Mouse (Mus musculus) myocyte (in vitro differentiated cells): ENCODE data around the gene Nr2e1. TPM values are rescaled to one million over a fixed set of nuclear protein-coding genes. Genes with fewer than 3 reads are reported as not detected.

Experiments used
- H3K27me3 ChIP-seq: one replicate; pipeline ENCODE4 v1.6.1; 2011; ENCODE audit not compliant: control insufficient read depth, insufficient read depth, insufficient read length
- H3K36me3 ChIP-seq: one replicate; pipeline ENCODE4 v1.6.1; 2011; ENCODE audit not compliant: control insufficient read depth, insufficient read depth
- H3K4me2 ChIP-seq: one replicate; pipeline ENCODE4 v1.6.1; 2011; ENCODE audit warnings: low read depth, control low read depth
- H3K4me3 ChIP-seq: one replicate; pipeline ENCODE4 v1.5.1; 2011; ENCODE audit warnings: mild to moderate bottlenecking, control low read depth, moderate library complexity
- H3K79me2 ChIP-seq: one replicate; pipeline ENCODE4 v1.6.1; 2011; ENCODE audit not compliant: control insufficient read depth, insufficient read depth
- H3ac ChIP-seq: one replicate; pipeline ENCODE4 v1.6.1; 2011; ENCODE audit not compliant: control insufficient read depth, insufficient read length
- CEBPB ChIP-seq: IDR thresholded peaks from 2 replicates; pipeline ENCODE4 v1.6.1; 2011; ENCODE audit warnings: mild to moderate bottlenecking, moderate library complexity; ENCODE audit not compliant: poor library complexity, insufficient read depth, severe bottlenecking
- E2F4 ChIP-seq: IDR thresholded peaks from one replicate; pipeline ENCODE4 v1.6.1; 2011; ENCODE audit warnings: mild to moderate bottlenecking, control low read depth, moderate library complexity; ENCODE audit not compliant: insufficient read depth
- MAX ChIP-seq: IDR thresholded peaks from one replicate; pipeline ENCODE4 v1.6.1; 2011; ENCODE audit warnings: low read depth, mild to moderate bottlenecking, control low read depth
- MYOD1 ChIP-seq, 3 experiments: IDR thresholded peaks; one replicate each; pipeline ENCODE4 v1.6.1; 2011; ENCODE audit warnings: control low read depth in 2 of 3, low read depth in 2 of 3, mild to moderate bottlenecking in 2 of 3, moderate library complexity in 1 of 3; ENCODE audit not compliant: insufficient read length in 2 of 3, control insufficient read depth in 1 of 3
- MYOG ChIP-seq, 3 experiments: IDR thresholded peaks; one replicate each; pipeline ENCODE4 v1.6.1; 2011; ENCODE audit warnings: control low read depth in 2 of 3, low read depth in 2 of 3, mild to moderate bottlenecking in 2 of 3; ENCODE audit not compliant: insufficient read length in 2 of 3, control insufficient read depth in 1 of 3, insufficient read depth in 1 of 3
- POLR2A ChIP-seq: IDR thresholded peaks from one replicate; pipeline ENCODE4 v1.6.1; 2011; ENCODE audit warnings: low read depth, mild to moderate bottlenecking, control low read depth, moderate library complexity; ENCODE audit not compliant: insufficient read length
- POLR2AphosphoS2 ChIP-seq: IDR thresholded peaks from one replicate; pipeline ENCODE4 v1.6.1; 2011; ENCODE audit warnings: low read depth, control low read depth; ENCODE audit not compliant: insufficient read length
- REST ChIP-seq: IDR thresholded peaks from one replicate; pipeline ENCODE4 v1.6.1; 2011; ENCODE audit warnings: mild to moderate bottlenecking, control low read depth, moderate library complexity; ENCODE audit not compliant: insufficient read depth, insufficient read length
- SRF ChIP-seq: IDR thresholded peaks from one replicate; pipeline ENCODE4 v1.6.1; 2011; ENCODE audit warnings: low read depth; ENCODE audit not compliant: control insufficient read depth, insufficient read length
- TCF12 ChIP-seq: IDR thresholded peaks from one replicate; pipeline ENCODE4 v1.6.1; 2011; ENCODE audit warnings: mild to moderate bottlenecking, control low read depth; ENCODE audit not compliant: poor library complexity, insufficient read depth, severe bottlenecking
- TCF3 ChIP-seq: IDR thresholded peaks from one replicate; pipeline ENCODE4 v1.6.1; 2011; ENCODE audit warnings: low read depth, control low read depth; ENCODE audit not compliant: insufficient read length
- USF1 ChIP-seq: IDR thresholded peaks from one replicate; pipeline ENCODE4 v1.6.1; 2011; ENCODE audit warnings: low read depth, mild to moderate bottlenecking, control low read depth, moderate library complexity
- polyA plus RNA-seq: library from polyadenylated mRNA; unstranded; fragments of >200 nt; fragmentation: generic; extraction: Trizol; gene quantifications from one replicate; pipeline ENCODE4 v1.2.1, GENCODE M21; 2012; ENCODE audit warnings: missing spikeins

Gene Nr2e1
- polyA plus RNA-seq, 1 experiment = not detected

DNA sequence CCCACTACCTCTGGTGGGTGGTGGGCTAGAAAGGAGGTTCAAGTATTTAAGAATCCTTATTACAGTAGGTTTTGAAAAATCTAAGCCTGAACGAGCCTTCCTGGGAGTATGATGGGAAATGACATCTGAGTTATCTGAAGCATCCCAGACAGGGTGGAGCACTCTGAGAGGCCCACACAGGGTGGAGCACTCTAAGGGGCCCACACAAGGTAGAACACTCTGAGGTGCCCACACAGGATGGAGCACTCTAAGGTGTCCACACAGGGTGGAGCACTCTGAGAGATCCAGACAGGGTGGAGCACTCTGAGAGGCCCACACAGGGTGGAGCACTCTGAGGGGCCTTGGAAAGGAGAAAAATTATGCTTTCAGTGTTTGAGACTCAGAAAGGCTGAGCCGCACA is 42.5 kb upstream of the Nr2e1 start:
- Histone ChIP-seq H3K4me3 (no peak overlapping the region), H3K79me2 (no peaks in the 10 kb centered on the region), H3K36me3 (no peaks in the 10 kb centered on the region), H3ac (no peak overlapping the region), H3K4me2 (no peak overlapping the region), H3K27me3 (peaks cover 23% of the 10 kb centered on the region)
- TF ChIP-seq USF1 (no peak), MAX (no peak), SRF (no peak), POLR2AphosphoS2 (no peak), POLR2A (no peak), TCF12 (no peak), MYOG (IDR thresholded peaks at IDR 0.05; ENCODE audit: control insufficient read depth in 1 of 3, insufficient read depth in 1 of 3, insufficient read length in 2 of 3, low read depth in 2 of 3) (no peak), REST (no peak), CEBPB (no peak), E2F4 (no peak), MYOD1 (IDR thresholded peaks at IDR 0.05; ENCODE audit: control insufficient read depth in 1 of 3, insufficient read length in 2 of 3, low read depth in 2 of 3) (no peak), TCF3 (no peak)

DNA sequence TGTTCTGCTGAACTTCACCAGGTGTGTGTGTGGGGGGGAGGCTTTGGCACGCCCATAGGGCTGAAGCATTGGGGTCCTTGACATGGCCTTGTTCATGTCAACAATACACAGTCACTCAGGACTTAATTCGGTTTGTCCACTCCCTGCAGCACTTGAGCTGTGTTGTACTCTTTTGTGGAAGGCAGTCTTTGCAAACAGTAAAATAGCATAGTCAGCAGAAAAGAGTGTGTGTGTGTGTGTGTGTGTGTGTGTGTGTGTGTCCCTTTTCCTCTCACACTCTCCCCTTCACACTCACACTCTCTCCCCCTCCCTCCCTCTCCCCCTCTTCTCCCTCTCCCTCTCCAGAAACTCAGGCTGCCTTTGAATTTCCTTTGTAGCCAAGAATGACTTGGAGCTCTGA is 34.9 kb upstream of the Nr2e1 start:
- no peak for TF ChIP-seq MAX
- no peak for TF ChIP-seq MYOG (IDR thresholded peaks at IDR 0.05; ENCODE audit: control insufficient read depth in 1 of 3, insufficient read depth in 1 of 3, insufficient read length in 2 of 3, low read depth in 2 of 3)
- TF ChIP-seq TCF12 = no peak
- TF ChIP-seq TCF3 = no peak
- no peak for TF ChIP-seq CEBPB
- no peak for TF ChIP-seq USF1
- no peak for TF ChIP-seq E2F4
- no peak for TF ChIP-seq SRF
- no peak for TF ChIP-seq REST
- no peak for TF ChIP-seq POLR2AphosphoS2
- no peaks in the 10 kb centered on the region for H3K79me2 ChIP-seq
- no peak overlapping the region for H3K4me2 ChIP-seq
- H3ac ChIP-seq = no peak overlapping the region
- peaks cover 7% of the 10 kb centered on the region for H3K27me3 ChIP-seq
- no peak overlapping the region for H3K4me3 ChIP-seq
- no peaks in the 10 kb centered on the region for H3K36me3 ChIP-seq

DNA sequence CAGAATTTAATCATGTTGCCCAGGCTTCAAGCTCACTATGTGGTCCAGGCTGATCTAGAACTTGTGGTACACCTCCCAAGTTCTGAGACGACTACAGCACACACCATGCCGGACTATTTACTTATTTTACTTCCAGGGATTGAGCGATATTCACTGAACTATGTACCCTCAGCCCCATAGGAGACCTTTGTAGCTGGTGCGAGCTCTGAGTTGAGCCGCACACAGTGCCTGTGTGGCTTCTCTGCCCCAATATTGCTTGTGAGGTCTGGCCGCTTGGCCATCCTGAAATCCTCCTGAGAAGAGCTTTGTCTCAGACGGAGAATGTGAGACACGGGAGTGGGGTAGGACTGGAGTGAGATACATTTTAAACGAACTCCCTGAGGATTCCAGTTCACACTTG is 31.3 kb upstream of the Nr2e1 start:
- Histone ChIP-seq H3K36me3 (no peaks in the 10 kb centered on the region), H3K4me3 (peak overlapping the region; percentile 20), H3K27me3 (no peaks in the 10 kb centered on the region), H3K79me2 (no peaks in the 10 kb centered on the region), H3ac (no peak overlapping the region), H3K4me2 (peak overlapping the region; percentile 67)
- TF ChIP-seq POLR2A = no peak
- no peak for TF ChIP-seq REST
- TF ChIP-seq SRF = no peak
- no peak for TF ChIP-seq MYOG (IDR thresholded peaks at IDR 0.05; ENCODE audit: control insufficient read depth in 1 of 3, insufficient read depth in 1 of 3, insufficient read length in 2 of 3, low read depth in 2 of 3)
- no peak for TF ChIP-seq MYOD1 (IDR thresholded peaks at IDR 0.05; ENCODE audit: control insufficient read depth in 1 of 3, insufficient read length in 2 of 3, low read depth in 2 of 3)
- no peak for TF ChIP-seq MAX
- no peak for TF ChIP-seq TCF3
- TF ChIP-seq USF1 = no peak
- TF ChIP-seq E2F4 = no peak
- TF ChIP-seq CEBPB = no peak
- TF ChIP-seq TCF12 = no peak
- no peak for TF ChIP-seq POLR2AphosphoS2

DNA sequence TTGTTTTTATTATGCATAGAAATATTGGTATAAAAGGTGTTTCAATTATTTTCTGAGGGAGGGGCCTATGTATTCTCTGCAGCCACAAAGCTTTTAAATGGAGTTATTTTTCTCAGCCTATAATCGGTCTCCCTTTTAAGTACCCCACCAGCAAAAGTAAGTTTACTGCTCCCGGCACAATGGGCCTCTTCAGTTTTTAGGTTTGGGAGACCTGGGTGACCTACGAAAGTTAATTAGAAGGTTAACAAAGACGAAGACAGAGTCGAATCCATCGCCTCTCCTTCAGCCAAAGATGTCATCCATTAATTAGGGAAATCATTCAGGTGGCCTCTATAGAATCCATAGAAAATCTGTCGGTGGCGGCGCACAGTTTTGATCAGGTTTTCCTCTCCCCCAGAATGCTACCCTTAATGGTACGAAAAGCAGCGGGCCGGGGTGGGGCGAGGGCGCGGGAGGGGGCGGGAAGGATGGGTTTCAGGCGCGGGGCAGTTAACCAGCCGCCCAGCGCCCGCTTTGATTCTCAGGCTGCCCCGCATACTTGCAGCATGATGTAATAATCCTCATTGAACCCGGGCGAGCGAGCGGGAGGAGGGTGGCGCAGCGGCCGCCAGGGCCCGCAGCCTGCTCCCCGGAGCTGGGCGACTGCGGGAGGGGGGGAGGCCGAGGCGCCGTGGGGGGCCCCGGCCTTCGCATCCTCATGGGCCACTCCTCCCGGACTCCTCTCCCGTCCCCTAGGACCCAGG is 30.4 kb upstream of the Nr2e1 start:
- Histone ChIP-seq H3K4me2 (peak overlapping the region; percentile 67), H3K27me3 (no peaks in the 10 kb centered on the region), H3ac (no peak overlapping the region), H3K36me3 (no peaks in the 10 kb centered on the region), H3K79me2 (no peaks in the 10 kb centered on the region), H3K4me3 (peak overlapping the region; percentile 20)
- TF ChIP-seq TCF3 = no peak
- no peak for TF ChIP-seq REST
- no peak for TF ChIP-seq USF1
- no peak for TF ChIP-seq MYOG (IDR thresholded peaks at IDR 0.05; ENCODE audit: control insufficient read depth in 1 of 3, insufficient read depth in 1 of 3, insufficient read length in 2 of 3, low read depth in 2 of 3)

DNA sequence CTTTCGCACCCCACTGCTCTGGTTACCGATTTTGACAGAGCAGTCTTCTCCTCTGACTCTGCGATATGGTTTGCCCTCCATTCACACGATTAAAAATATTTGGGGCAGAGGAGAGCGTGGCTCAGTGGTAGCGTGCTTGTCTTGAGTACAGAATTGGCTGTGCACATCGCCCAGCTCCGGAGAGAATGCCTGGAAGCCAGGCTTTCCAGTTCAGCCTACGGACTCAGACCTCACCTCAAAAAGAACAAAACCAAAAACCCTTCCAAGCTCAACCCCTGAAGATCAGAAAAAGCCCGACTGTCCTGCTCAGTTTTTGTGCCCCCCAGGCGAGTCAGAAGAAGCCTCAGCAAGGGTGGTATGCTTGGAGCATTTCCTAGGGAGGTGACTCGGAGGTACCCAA is 29.6 kb upstream of the Nr2e1 start:
- Histone ChIP-seq H3K36me3 (no peaks in the 10 kb centered on the region), H3K27me3 (no peaks in the 10 kb centered on the region), H3K79me2 (no peaks in the 10 kb centered on the region), H3K4me2 (no peak overlapping the region), H3K4me3 (peak overlapping the region; percentile 20), H3ac (no peak overlapping the region)
- TF ChIP-seq USF1 (no peak), POLR2A (no peak), SRF (no peak), MYOG (IDR thresholded peaks at IDR 0.05; ENCODE audit: control insufficient read depth in 1 of 3, insufficient read depth in 1 of 3, insufficient read length in 2 of 3, low read depth in 2 of 3) (no peak), E2F4 (no peak), TCF12 (no peak), TCF3 (no peak), REST (no peak), POLR2AphosphoS2 (no peak), MYOD1 (IDR thresholded peaks at IDR 0.05; ENCODE audit: control insufficient read depth in 1 of 3, insufficient read length in 2 of 3, low read depth in 2 of 3) (no peak), MAX (no peak), CEBPB (no peak)
